Mouse (Mus musculus) limb, embryonic 14.5 days (tissue): ENCODE measurements at regions not wholly inside any gene's neighbourhood (a gene's known extent, or its start where the extent isn't known, plus 50 kb on each side); places are given as distances from the start of the nearest gene placed in this dataset.

ENCODE experiments used
- ATAC-seq: fragments of 200-750 bp; cut with Nextera tagmentation; 2 replicates; pipeline ENCODE4 v1.8.0; 2017; ENCODE audit warnings: low read depth, moderate number of reproducible peaks, moderate TSS enrichment; ENCODE audit not compliant: low FRiP score
- DNase-seq: peaks from one replicate; pipeline ENCODE4 v3.0.0-alpha.2; 2015; ENCODE audit warnings: low spot score
- H3K27ac ChIP-seq: fragments of 300-500 bp; sonication (generic); replicated peaks from 2 replicates; pipeline ENCODE4 v1.5.1; 2014; ENCODE audit warnings: low read depth, mild to moderate bottlenecking, low read length, moderate library complexity, mixed read lengths
- H3K27me3 ChIP-seq: fragments of 300-500 bp; sonication (generic); 2 replicates; pipeline ENCODE4 v1.6.1; 2014; ENCODE audit warnings: low read length, mixed read lengths; ENCODE audit not compliant: control insufficient read depth, insufficient read depth
- H3K36me3 ChIP-seq: fragments of 300-500 bp; sonication (generic); 2 replicates; pipeline ENCODE4 v1.6.1; 2014; ENCODE audit warnings: mild to moderate bottlenecking, low read length, moderate library complexity, mixed read lengths; ENCODE audit not compliant: control insufficient read depth, insufficient read depth
- H3K4me1 ChIP-seq: fragments of 300-500 bp; sonication (generic); 2 replicates; pipeline ENCODE4 v1.6.1; 2014; ENCODE audit warnings: antibody characterized with exemption, low read length, mixed read lengths; ENCODE audit not compliant: control insufficient read depth, insufficient read depth
- H3K4me2 ChIP-seq: fragments of 300-500 bp; sonication (generic); replicated peaks from 2 replicates; pipeline ENCODE4 v1.6.1; 2014; ENCODE audit warnings: low read depth, mild to moderate bottlenecking, low read length, moderate library complexity; ENCODE audit not compliant: severe bottlenecking
- H3K4me3 ChIP-seq: fragments of 300-500 bp; sonication (generic); replicated peaks from 2 replicates; pipeline ENCODE4 v1.5.1; 2014; ENCODE audit warnings: low read length
- H3K9ac ChIP-seq: fragments of 300-500 bp; sonication (generic); 2 replicates; pipeline ENCODE4 v1.6.1; 2014; ENCODE audit warnings: mild to moderate bottlenecking, low read depth, low read length, moderate library complexity; ENCODE audit not compliant: severe bottlenecking
- H3K9me3 ChIP-seq: fragments of 300-500 bp; sonication (generic); 2 replicates; pipeline ENCODE4 v1.6.1; 2016; ENCODE audit warnings: low read length; ENCODE audit not compliant: control insufficient read depth
- POLR2A ChIP-seq: fragments of 200-500 bp; IDR thresholded peaks from 2 replicates; pipeline ENCODE4 v1.8.0; 2012; ENCODE audit warnings: inconsistent platforms, mild to moderate bottlenecking, moderate library complexity, borderline replicate concordance; ENCODE audit not compliant: insufficient read depth, insufficient read length; ENCODE audit errors: extremely low read depth
- WGBS: fragments of 180-500 bp; shearing (Covaris S2); extraction: QIAGEN DNeasy Blood & Tissue Kit; methylation state at CpG from one replicate; pipeline ENCODE4 v1.1.7; 2014; 5-methylcytosine and 5-hydroxymethylcytosine counted together

DNA sequence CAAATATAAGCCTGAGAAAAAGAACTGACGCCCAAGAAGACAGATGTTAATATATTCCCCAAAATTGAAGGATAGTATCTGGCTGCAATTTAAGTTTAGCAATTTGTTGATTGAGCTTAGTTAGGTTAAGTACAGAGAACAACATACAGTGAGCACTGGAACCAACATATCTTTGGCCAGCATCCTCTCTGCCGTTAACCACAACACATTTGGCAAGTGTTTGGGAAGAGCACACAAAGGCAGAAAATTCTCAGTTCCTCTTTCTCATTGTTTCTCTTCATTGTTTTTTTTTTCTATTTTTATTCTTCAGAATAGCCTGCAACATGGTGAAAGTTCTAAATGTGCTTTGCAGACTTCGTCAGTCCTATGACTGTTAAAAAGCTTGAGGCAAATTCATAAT is 83.2 kb upstream of the Vegfc start:
- Histone ChIP-seq H3K4me2 (no peak overlapping the region), H3K9me3 (no peaks in the 10 kb centered on the region)

DNA sequence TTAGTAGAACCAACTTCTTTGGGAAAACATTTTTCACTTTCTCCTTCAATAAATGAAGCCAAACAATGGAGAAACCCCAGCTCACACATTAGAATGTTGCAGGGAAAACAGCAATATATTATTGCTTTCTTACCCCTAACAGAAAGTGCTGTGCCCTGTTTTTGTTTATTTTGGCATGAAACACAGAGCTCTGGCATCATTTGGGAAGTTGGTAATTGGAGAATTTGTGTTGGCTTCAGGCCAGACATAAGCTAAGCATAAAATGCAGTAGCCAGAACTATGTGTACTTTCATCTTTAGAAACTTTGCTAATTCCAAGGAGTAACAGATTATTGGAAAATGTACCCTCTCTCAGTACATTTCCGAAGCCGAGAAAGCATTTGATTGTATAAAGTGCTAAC is 79.9 kb upstream of the Vegfc start:
- no peaks in the 10 kb centered on the region for H3K27me3 ChIP-seq
- TF ChIP-seq POLR2A: no peak
- WGBS: 12% methylated on average over 2 of the region's 2 CpGs
- no peak overlapping the region for H3K4me3 ChIP-seq
- H3K4me2 ChIP-seq: no peak overlapping the region
- DNase-seq (peak; percentile 50), ATAC-seq (no peak)
- no peak overlapping the region for H3K9ac ChIP-seq
- H3K27ac ChIP-seq: no peak overlapping the region
- peaks cover 4% of the 10 kb centered on the region; the same call in 1 of the 2 replicates for H3K4me1 ChIP-seq
- H3K36me3 ChIP-seq: no peaks in the 10 kb centered on the region
- H3K9me3 ChIP-seq: no peaks in the 10 kb centered on the region

More for the DNA sequence above, 83.2 kb upstream of the Vegfc start:
- Histone ChIP-seq H3K4me3 (no peak overlapping the region), H3K4me1 (peaks cover 4% of the 10 kb centered on the region; the same call in 1 of the 2 replicates), H3K9ac (no peak overlapping the region), H3K27me3 (no peaks in the 10 kb centered on the region), H3K27ac (no peak overlapping the region), H3K36me3 (no peaks in the 10 kb centered on the region)
- ATAC-seq: no peak
- no peak for DNase-seq
- no peak for TF ChIP-seq POLR2A
- 85% methylated on average over 3 of the region's 3 CpGs for WGBS

DNA sequence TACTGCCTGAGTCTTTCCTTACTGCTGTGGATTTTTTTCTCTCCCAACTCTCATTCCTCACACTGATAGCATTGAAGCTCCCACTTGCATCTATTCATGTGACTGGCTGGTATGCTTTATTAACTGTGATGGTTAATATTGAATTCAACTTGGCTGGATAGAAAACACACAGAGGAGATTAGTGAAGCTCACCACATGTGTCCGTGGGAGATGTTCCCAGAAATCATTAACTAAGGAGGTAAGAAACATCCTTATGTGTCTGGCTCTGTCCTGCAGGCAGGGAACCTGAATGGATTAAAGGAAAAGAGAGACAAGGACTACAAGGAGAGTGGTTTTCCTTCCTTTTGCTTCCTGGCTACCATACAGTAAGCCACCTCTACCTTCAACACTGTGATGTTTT is 74.5 kb upstream of the Vegfc start:
- WGBS: 68% methylated on average over 1 of the region's 1 CpGs
- ATAC-seq (no peak), DNase-seq (peak; percentile 6)
- Histone ChIP-seq H3K4me3 (no peak overlapping the region), H3K4me1 (no peaks in the 10 kb centered on the region), H3K27ac (no peak overlapping the region), H3K9me3 (no peaks in the 10 kb centered on the region), H3K4me2 (no peak overlapping the region), H3K27me3 (no peaks in the 10 kb centered on the region), H3K9ac (no peak overlapping the region), H3K36me3 (no peaks in the 10 kb centered on the region)
- TF ChIP-seq POLR2A: no peak

DNA sequence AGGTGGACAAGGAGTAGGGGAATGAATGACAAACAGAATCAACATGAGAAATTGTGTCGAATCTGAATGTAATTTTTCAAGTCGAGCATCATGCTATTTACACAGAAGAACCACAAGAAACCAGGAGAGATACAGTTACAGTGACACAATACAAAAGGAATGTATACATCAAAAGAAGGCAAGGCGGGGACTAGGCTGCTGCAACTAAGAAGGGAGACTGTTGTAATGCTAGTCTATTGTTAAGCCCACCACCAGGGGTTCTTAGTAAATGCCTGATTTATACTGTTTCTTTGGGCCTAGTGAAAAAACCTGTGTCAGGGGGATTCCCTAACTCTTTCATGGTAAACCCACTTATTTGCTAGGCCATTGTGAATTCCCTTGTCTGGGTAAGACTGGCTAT is 63.3 kb upstream of the Vegfc start:
- H3K4me3 ChIP-seq: no peak overlapping the region
- no peaks in the 10 kb centered on the region for H3K4me1 ChIP-seq
- DNase-seq (peak; percentile 4), ATAC-seq (peak; percentile 57; the same call in 1 of the 2 replicates)
- H3K36me3 ChIP-seq: no peaks in the 10 kb centered on the region
- WGBS: 66% methylated on average over 3 of the region's 3 CpGs
- no peak overlapping the region for H3K27ac ChIP-seq
- H3K4me2 ChIP-seq: no peak overlapping the region
- no peak overlapping the region for H3K9ac ChIP-seq
- no peaks in the 10 kb centered on the region for H3K27me3 ChIP-seq
- no peaks in the 10 kb centered on the region for H3K9me3 ChIP-seq
- no peak for TF ChIP-seq POLR2A

DNA sequence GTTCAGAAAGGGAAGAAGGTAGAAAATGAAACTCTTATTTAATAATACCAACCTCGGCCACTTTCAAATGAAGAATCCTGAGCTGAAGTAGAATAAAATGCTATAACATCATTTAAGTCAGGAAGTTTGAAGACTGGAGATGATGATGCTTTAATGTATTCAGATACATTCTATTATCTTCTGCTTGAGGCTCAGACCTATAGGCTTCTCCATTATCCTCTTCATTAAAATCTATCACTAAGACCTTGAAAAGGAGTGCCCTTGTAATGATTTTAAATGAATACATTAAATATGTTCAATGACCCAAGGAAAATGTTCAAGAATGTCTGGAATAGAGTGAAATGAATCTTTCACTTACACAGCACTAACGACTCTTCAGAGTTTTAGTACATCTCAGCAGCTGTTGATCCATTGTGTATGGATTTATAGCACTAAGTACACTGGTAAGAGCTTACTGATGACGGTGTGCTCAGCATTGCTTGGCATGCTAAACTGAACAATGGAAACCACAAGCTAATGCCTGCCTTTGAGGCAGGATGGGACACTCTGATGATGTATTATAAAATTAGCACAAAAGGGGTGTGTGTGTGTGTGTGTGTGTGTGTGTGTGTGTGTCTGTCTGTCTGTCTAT is 58.8 kb upstream of the Vegfc start:
- H3K9me3 ChIP-seq: no peaks in the 10 kb centered on the region
- no peaks in the 10 kb centered on the region for H3K36me3 ChIP-seq
- no peak overlapping the region for H3K4me3 ChIP-seq
- no peak overlapping the region for H3K9ac ChIP-seq
- no peaks in the 10 kb centered on the region for H3K27me3 ChIP-seq
- no peak overlapping the region for H3K27ac ChIP-seq
- ATAC-seq (no peak), DNase-seq (no peak)
- WGBS: 72% methylated on average over 3 of the region's 3 CpGs
- H3K4me1 ChIP-seq: no peaks in the 10 kb centered on the region
- no peak overlapping the region for H3K4me2 ChIP-seq
- no peak for TF ChIP-seq POLR2A
